Mouse (Mus musculus) frontal cortex, adult 2 months (tissue): ENCODE results near the gene Olfr211. TPM values are rescaled to one million over a fixed set of nuclear protein-coding genes. Genes with fewer than 3 reads are reported as not detected.

Experiments used
- polyA plus RNA-seq: library from polyadenylated mRNA; depleted of rRNA; stranded (reverse); fragments of >200 nt; gene quantifications from 2 replicates; pipeline ENCODE4 v1.2.3, GENCODE M21; 2012; rRNA removed

Gene Olfr211
- polyA plus RNA-seq, 1 experiment = not detected

Other genes with a start within 250 kb of the Olfr211 start
- 5.6 and 6.4 TPM in 2 replicates for gene Zfand4, start 224.9 kb upstream of the Olfr211 start, polyA plus RNA-seq
- 50.9 and 54.7 TPM in 2 replicates for gene March8, start 151.1 kb upstream of the Olfr211 start, polyA plus RNA-seq
- 0.74 and 1.4 TPM in 2 replicates for gene Alox5, start 27.9 kb upstream of the Olfr211 start, polyA plus RNA-seq
- gene Olfr212, start 17.4 kb downstream of the Olfr211 start, polyA plus RNA-seq = 0.06 and 0.19 TPM in 2 replicates
- gene Olfr213, start 49.4 kb downstream of the Olfr211 start, polyA plus RNA-seq = 0.06 TPM in 1 of 2 replicates, not detected in the other
- gene Gm5580, start 62.0 kb downstream of the Olfr211 start, polyA plus RNA-seq = 0.08 TPM in 1 of 2 replicates, not detected in the other
- not detected in 2 replicates for gene Olfr214, start 65.1 kb downstream of the Olfr211 start, polyA plus RNA-seq
- not detected in 2 replicates for gene Olfr215, start 95.1 kb downstream of the Olfr211 start, polyA plus RNA-seq
- gene Zfp422, start 139.9 kb downstream of the Olfr211 start, polyA plus RNA-seq = 30.5 and 34.9 TPM in 2 replicates
- gene Depp1, start 161.5 kb downstream of the Olfr211 start, polyA plus RNA-seq = 0.88 and 1.8 TPM in 2 replicates
- gene Rassf4, start 184.9 kb downstream of the Olfr211 start, polyA plus RNA-seq = 8.8 TPM in 2 replicates
- gene Tmem72, start 227.8 kb downstream of the Olfr211 start, polyA plus RNA-seq = 0.11 and 0.14 TPM in 2 replicates